Mouse (Mus musculus) lung, postnatal 10 days (tissue): ENCODE data around the gene Slc7a1.
A peak's percentile ranks its signal among the peaks of the same experiment; 100 is the strongest.

ENCODE experiments used
- DNase-seq: peaks from one replicate; pipeline ENCODE4 v3.0.0; 2021

Gene Slc7a1

GRCm38 (mm10) chr5:148399660-148400443 is at the start of gene Slc7a1:
Gene Slc7a1, minus strand, starts transcription at chr5:148399904.
- peak; percentile 90 for DNase-seq

GRCm38 (mm10) chr5:148444974-148445373 is 45.3 kb upstream of the Slc7a1 start:
- no peak for DNase-seq

DNA sequence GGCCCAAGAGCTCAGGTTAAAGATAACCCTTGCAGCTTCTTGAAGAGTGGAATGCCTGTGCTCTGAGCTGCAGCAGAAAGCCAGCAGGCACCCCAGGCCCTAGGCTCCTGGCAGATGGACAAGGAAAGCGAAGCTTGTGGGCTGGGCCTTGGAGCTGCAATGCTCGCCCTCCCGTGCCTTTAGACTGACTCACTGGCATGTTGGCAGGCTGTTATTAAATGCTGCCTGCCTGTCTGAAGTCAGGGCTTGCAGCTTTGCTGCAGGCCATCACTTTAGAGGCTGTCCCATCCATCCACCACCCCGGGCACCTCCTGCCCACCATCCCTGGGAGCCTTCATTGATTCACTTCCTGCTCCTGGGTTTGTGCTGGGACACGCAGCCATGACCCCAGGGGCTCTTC is 44.0 kb upstream of the Slc7a1 start:
- peak; percentile 66 for DNase-seq

DNA sequence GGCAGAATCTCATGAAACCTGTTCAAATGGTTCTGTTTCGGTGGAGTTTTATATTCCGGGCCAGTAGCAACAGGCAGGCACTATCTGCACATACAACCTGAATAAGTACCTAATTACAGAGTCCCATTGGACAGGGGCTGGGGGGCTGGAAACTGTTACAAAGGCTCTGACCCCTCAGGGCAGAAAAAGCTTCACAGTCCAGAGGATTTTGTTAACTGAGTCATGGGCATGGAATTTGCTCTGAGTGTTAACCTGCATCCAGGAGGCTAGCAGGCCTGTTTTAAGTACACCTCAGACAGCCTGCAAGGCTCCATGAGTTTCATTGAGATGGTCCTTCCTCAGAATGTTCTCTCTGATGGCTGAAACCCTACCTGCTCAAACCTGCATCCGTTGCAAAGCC is 36.0 kb upstream of the Slc7a1 start:
- no peak for DNase-seq

DNA sequence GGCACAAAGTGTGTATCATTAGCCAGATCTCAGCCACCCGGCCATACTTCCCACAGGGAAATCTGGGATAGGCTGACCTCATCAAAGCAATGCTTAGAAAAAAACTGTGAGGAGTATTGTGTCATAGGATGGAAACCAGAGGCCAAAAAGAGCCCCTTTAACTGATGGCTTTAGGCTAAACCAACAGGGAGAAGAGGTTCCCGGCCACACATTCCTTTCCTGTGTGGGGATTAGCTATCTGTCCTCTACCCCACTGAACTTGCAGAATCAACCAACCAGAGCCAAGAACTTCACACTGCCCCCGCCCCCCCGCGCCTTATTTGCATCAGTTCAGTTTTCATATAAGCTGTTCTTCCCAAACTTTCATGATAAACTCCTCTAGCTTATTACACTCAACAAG is 32.4 kb upstream of the Slc7a1 start:
- no peak for DNase-seq

DNA sequence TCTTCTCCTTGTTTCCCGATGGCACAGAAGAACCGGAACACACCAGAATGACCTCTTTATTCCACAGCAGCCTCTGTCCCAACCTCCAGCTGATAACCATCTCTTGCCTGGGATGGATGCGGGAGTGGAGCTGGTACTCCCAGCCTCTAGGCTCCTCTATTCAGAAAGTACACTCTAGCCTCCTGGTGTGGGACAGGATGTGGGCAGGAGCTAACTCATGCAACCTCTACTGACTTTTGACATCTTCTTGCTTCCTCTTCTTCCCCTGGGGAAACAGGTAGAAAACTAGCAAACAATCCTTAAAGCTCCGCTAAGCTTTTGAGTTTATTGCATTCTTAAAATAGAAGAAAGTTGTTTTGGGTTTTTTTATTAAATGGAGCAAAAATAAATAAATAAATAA is 29.1 kb upstream of the Slc7a1 start:
- DNase-seq, result no peak

GRCm38 (mm10) chr5:148425136-148425535 is 25.4 kb upstream of the Slc7a1 start:
- DNase-seq, result no peak

DNA sequence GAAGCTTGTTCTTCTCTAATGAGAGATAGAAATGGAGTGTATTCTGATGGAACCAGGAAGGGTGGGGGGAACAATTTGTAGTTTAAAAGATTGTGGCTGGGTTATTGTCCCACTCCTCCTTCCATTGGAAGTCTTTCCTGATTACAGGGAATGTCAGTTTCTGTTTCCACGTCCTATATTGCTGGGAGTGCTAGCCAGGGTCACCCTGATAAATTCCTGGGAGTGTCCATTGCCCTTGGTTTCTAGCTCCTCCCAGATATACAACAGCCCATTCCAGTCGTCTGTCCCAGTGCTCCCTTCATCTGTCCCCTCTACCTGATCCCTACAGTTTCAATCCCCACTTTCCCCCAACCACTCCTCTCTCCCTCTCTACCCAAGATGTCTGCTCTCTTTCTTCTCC is 21.6 kb upstream of the Slc7a1 start:
- DNase-seq, result no peak

- peak; percentile 78 for DNase-seq
Observed at GRCm38 (mm10) chr5:148419112-148419526, 19.4 kb upstream of the Slc7a1 start.

DNA sequence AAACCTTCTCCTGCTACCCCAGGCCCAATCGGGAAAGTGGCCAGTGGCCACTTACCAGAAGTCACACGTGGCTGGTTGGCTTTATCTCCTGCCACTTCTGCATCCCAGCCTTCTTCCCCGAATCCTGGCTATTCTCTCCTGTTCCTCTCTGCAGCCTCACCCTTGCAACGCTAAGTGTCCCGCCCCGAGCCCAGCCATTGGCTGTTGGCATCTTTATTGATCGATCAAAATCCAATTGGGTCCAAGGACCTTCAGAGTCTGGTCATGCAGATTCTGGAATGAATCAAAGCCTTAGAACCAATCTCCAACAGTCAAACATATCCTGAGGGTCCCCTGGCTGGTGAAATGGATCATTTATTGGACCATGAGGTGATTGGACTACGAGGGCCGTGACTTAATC is 18.7 kb upstream of the Slc7a1 start:
- DNase-seq, result no peak

- DNase-seq, result no peak
Observed at GRCm38 (mm10) chr5:148417756-148418155, 18.1 kb upstream of the Slc7a1 start.

DNA sequence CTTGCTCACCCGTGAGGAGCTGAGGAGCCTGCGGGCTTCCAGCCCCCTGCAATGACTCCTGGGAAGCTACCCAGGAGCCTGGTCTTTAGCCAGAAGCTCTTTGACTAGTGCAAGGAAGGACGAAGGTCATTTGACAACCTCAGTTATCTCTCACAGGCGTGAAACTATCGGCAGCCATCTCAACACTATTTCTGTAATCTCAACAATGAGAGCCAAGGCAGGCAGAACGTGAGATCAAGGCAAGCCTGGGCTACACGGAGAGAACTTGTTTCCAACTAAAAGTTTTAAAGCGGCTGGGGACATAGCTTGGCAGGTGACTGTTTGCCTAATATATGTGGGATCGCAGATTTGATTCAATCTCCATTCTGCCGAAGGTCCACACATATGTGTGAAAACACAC is 16.8 kb upstream of the Slc7a1 start:
- no peak for DNase-seq

DNA sequence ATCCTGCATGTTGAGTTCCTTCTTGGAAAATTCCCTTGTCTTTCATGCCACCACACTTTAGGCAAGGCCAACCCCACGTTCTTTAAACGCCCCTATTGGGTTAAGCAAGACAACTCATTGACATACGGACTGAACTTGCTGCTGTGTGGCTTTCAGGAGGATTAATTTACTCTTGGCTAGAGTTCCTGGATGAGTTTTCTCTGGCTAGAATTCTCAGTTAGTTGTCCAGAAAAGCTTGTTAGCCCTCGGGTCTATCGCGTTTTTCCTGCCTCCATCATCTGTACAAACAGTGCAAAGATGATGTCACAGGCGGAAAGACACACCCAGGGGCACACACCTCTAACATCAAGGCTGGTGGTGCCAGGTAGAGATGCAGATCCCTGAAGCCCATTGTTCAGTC is 14.5 kb upstream of the Slc7a1 start:
- DNase-seq, result no peak

- no peak for DNase-seq
Observed at GRCm38 (mm10) chr5:148412504-148412903, 12.8 kb upstream of the Slc7a1 start.

DNA sequence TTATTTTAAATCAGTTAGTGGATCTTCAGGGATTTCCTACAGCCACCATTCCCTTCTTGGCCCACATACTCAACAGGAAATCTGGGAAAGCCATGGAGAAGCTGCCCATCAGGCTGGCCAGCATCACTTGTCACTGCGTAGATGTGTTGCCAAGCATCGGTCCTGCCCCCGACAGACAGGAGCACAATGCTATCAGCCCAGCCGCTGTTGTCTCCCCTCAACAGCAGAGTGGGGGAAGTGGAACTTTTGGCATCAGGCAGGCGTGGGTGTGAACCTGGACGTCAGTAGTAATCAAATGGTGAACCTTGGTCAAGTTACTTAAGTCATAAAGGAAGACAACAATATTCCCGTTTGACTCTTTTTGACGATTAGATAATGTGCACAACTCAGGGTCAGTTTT is 9.8 kb upstream of the Slc7a1 start:
- DNase-seq, result no peak

- DNase-seq, result no peak
Observed at GRCm38 (mm10) chr5:148406913-148407312, 7.2 kb upstream of the Slc7a1 start.

GRCm38 (mm10) chr5:148404548-148404947 is 4.8 kb upstream of the Slc7a1 start:
- DNase-seq, result no peak

- no peak for DNase-seq
Observed at GRCm38 (mm10) chr5:148402641-148403040, 2.9 kb upstream of the Slc7a1 start.

GRCm38 (mm10) chr5:148398766-148399659 is 691 bp downstream of the Slc7a1 start:
- peak; percentile 53 for DNase-seq

- no peak for DNase-seq
Observed at GRCm38 (mm10) chr5:148398451-148398765, 1.3 kb downstream of the Slc7a1 start.

- DNase-seq, result no peak
Observed at GRCm38 (mm10) chr5:148397911-148398310, 1.8 kb downstream of the Slc7a1 start.

- DNase-seq, result no peak
Observed at GRCm38 (mm10) chr5:148397418-148397817, 2.3 kb downstream of the Slc7a1 start.

DNA sequence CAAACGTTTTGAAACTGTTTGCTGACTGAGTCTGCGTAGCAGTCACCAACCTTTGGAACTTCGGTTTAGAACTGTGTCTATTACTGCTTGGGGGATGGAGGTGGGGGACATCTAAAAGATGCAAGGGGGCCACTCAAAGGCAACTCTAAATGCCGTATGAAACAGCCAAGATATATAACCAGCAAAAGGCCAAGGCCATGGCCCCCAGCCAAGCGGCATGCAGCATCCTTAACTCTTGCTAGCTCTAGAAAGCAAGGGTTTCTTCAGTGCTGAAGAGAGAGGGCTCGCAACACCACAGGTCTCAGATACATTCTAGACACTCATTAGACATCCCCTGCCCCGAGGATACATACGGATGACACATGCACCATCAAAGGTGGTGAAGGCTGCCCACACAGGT is 6.4 kb downstream of the Slc7a1 start:
- DNase-seq, result no peak

GRCm38 (mm10) chr5:148392831-148393230 is 6.9 kb downstream of the Slc7a1 start:
- DNase-seq, result no peak
